Mouse (Mus musculus) liver, embryonic 13.5 days (tissue): ENCODE results near the gene Lmod3. TPM values are rescaled to one million over a fixed set of nuclear protein-coding genes. Genes with fewer than 3 reads are reported as not detected.

Experiments
- ATAC-seq: fragments of 200-750 bp; cut with Nextera tagmentation; 2 replicates; pipeline ENCODE4 v1.8.0; 2017; ENCODE audit warnings: low read depth, mild to moderate bottlenecking, moderate number of reproducible peaks, moderate library complexity
- DNase-seq: peaks from one replicate; pipeline ENCODE4 v3.0.0; 2022
- H3K27ac ChIP-seq: fragments of 300-500 bp; sonication (generic); 2 replicates; pipeline ENCODE4 v1.5.1; 2015; ENCODE audit warnings: moderate library complexity, mild to moderate bottlenecking, inconsistent platforms
- H3K27me3 ChIP-seq: fragments of 300-500 bp; sonication (generic); 2 replicates; pipeline ENCODE4 v1.6.1; 2015; ENCODE audit warnings: mild to moderate bottlenecking, inconsistent platforms
- H3K36me3 ChIP-seq: fragments of 300-500 bp; sonication (generic); 2 replicates; pipeline ENCODE4 v1.6.1; 2015; ENCODE audit warnings: mild to moderate bottlenecking, inconsistent platforms
- H3K4me1 ChIP-seq: fragments of 300-500 bp; sonication (generic); replicated peaks from 2 replicates; pipeline ENCODE4 v1.6.1; 2015; ENCODE audit warnings: inconsistent platforms
- H3K4me2 ChIP-seq: fragments of 300-500 bp; sonication (generic); 2 replicates; pipeline ENCODE4 v1.6.1; 2015; ENCODE audit warnings: inconsistent platforms, mild to moderate bottlenecking, moderate library complexity
- H3K4me3 ChIP-seq: fragments of 300-500 bp; sonication (generic); replicated peaks from 2 replicates; pipeline ENCODE4 v1.5.1; 2015; ENCODE audit warnings: mild to moderate bottlenecking, inconsistent platforms
- H3K9ac ChIP-seq: fragments of 300-500 bp; sonication (generic); 2 replicates; pipeline ENCODE4 v1.6.1; 2015; ENCODE audit warnings: mild to moderate bottlenecking, inconsistent platforms
- H3K9me3 ChIP-seq: fragments of 300-500 bp; sonication (generic); replicated peaks from 2 replicates; pipeline ENCODE4 v1.6.1; 2016; ENCODE audit warnings: inconsistent platforms
- WGBS: fragments of 180-500 bp; shearing (Covaris S2); methylation state at CpG from one replicate; pipeline ENCODE4 v1.1.7; 2015; ENCODE audit not compliant: insufficient replicate concordance; 5-methylcytosine and 5-hydroxymethylcytosine counted together
- polyA plus RNA-seq: library from polyadenylated mRNA; unstranded; fragments of >200 nt; fragmentation: Nextera tagmentation; extraction: Ambion mirVana; gene quantifications from 2 replicates; pipeline ENCODE4 v1.2.1, GENCODE M21; 2015

Gene Lmod3
- polyA plus RNA-seq, 1 experiment from 2014 or later: 0.22 TPM

DNA sequence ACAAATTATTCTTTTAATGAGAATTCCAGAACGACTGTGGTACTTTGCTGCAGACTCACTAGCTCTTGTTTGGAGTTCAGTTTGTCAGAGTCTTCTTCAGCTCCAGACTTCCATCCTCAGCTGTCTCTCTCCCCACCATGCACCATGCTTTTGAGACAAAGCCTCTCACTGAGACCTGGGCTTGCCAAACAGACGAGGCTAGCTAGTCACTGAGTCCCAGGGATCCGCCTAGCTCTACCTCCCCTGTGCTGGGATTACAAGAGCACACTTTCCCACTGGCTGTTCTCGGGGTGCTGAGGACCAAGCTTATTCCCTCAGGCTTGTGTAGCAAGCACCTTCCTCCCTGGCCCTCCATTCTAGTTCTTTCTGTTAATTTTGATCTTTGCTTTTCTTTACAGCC lies 29.0 kb downstream of the Lmod3 start:
- Histone ChIP-seq H3K9me3 (no peaks in the 10 kb centered on the region), H3K27me3 (no peaks in the 10 kb centered on the region), H3K9ac (no peak overlapping the region), H3K4me1 (peaks cover 49% of the 10 kb centered on the region), H3K27ac (no peak overlapping the region), H3K4me3 (no peak overlapping the region), H3K36me3 (peaks cover 9% of the 10 kb centered on the region), H3K4me2 (no peak overlapping the region; the same call in 1 of the 2 replicates)
- DNase-seq (no peak), ATAC-seq (no peak)
- 46% methylated on average over 4 of the region's 4 CpGs for WGBS

DNA sequence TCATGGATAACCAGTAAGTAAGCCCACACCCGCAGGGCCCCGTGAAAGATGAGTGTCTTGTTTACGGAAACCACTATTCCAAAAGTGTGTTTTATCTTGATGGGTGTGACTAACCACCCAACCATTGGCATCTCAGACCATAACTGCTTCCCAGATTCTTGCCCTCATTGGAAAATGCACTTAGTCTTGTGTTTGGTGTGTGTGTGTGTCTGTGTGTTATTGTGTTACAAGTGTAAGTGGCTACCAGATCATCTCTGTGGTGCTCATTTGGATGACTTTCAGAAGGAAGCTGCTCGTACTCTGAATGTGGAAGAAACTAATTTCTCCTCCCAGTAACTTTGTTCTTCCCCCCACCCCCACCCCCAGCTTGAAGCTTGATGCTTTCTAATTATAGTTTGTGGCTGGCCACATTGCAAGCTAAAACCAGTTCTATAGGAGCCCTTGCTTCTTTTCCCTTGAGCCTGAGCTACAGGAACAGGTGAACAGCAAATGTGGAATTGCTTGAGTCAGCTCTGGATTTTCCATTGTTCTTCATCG lies 29.6 kb downstream of the Lmod3 start:
- H3K27me3 ChIP-seq: no peaks in the 10 kb centered on the region
- no peaks in the 10 kb centered on the region for H3K9me3 ChIP-seq
- DNase-seq (no peak), ATAC-seq (peak; percentile 58)
- peak overlapping the region; percentile 36 for H3K4me2 ChIP-seq
- H3K4me1 ChIP-seq: peaks cover 49% of the 10 kb centered on the region
- no peak overlapping the region for H3K27ac ChIP-seq
- H3K4me3 ChIP-seq: no peak overlapping the region
- 21% methylated on average over 5 of the region's 5 CpGs for WGBS
- no peak overlapping the region for H3K9ac ChIP-seq
- H3K36me3 ChIP-seq: peaks cover 9% of the 10 kb centered on the region

DNA sequence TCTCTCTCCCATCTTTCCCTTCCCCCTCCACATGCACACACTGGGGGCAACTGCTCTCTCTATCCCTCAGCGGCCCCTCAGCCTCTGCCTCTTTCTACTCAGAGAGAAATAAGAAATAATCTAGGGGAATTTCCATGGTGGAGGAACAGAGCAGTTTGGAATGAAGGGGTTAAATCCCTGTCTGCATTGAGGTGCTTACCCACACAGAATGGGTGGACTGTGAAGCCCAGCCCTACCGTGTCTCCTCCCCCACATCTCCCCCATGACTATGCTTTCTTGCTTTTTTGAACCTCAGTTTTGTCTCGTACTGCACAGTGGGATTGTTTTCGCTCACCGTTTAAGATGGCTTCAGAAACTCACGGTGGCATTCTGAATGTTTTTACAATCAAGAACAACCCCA lies 30.2 kb downstream of the Lmod3 start:
- ATAC-seq (peak; percentile 55; the same call in 1 of the 2 replicates), DNase-seq (no peak)
- Histone ChIP-seq H3K4me3 (no peak overlapping the region), H3K4me1 (peaks cover 49% of the 10 kb centered on the region), H3K27me3 (no peaks in the 10 kb centered on the region), H3K9ac (0 out of 2 replicates have a peak overlapping the region, but pooled peaks have one; percentile 19), H3K27ac (peak overlapping the region; percentile 18; the same call in 1 of the 2 replicates), H3K9me3 (no peaks in the 10 kb centered on the region), H3K36me3 (peaks cover 7% of the 10 kb centered on the region), H3K4me2 (peak overlapping the region; percentile 28)
- 30% methylated on average over 6 of the region's 6 CpGs for WGBS

DNA sequence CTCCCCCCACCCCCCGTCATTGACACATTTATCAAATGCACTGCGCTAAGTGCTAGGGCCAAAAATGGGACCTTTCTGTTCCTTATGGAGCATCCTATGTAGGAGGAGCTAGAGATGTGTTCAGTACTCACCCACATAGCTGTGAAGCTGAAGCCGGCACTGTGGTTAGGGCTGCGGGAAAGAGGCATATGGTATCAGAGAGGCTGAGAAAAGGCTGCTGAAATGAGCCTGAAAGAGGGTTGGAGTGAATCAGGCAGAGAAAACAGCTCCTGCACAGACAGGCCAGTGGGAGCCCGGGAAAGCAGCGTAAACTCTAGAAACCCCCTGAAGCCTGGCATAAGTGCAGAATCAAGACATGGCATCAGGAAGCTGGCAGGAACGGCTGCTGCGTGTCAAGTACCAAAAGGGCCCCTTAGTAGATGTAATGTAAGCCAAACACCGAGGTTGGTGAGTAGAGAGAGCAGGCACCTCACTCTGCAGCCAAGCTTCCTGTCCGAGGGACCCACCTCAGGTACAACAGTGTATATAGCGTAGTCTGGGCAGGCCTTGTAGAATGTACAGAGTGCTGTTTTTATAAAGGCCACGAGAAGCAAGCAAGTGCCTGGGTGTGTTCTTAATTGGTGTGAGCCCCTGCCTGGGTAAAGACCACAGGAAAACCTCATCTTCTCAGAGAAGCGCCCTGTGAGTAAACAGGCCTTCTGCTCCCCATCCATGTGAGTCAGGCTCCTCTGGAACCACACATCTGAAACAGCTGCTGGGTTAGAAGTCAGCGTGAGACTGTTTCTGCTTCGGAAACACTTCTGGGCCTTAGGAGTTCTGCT lies 31.1 kb downstream of the Lmod3 start:
- no peak for ATAC-seq
- no peak for DNase-seq
- Histone ChIP-seq H3K9ac (no peak overlapping the region), H3K4me1 (peaks cover 49% of the 10 kb centered on the region), H3K27ac (no peak overlapping the region; the same call in 1 of the 2 replicates), H3K27me3 (no peaks in the 10 kb centered on the region), H3K4me3 (no peak overlapping the region), H3K4me2 (peak overlapping the region; percentile 28), H3K36me3 (peaks cover 9% of the 10 kb centered on the region), H3K9me3 (no peaks in the 10 kb centered on the region)
- WGBS: 45% methylated on average over 15 of the region's 15 CpGs

DNA sequence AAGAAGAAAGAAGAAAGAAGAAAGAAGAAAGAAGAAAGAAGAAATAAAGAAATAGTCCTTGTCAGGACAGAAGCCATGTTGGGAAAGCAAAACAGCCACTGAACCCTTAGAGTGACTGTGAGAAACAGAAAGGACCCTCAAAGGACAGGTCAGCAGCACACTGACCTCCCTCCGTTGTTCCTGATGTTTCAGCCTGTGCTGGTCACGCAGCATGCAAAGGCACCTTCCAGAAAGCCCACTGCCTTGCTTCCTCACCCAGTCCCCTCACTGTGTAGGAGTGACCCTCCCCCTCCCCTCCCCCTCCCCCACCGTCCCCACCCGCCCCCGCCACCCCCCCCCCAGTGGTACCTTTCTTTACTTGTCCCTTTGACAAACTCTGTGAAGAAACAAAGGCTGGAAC lies 31.9 kb downstream of the Lmod3 start:
- no peak overlapping the region for H3K4me2 ChIP-seq
- 65% methylated on average over 3 of the region's 5 CpGs for WGBS
- no peak overlapping the region for H3K27ac ChIP-seq
- H3K9ac ChIP-seq: no peak overlapping the region
- no peaks in the 10 kb centered on the region for H3K9me3 ChIP-seq
- ATAC-seq (no peak), DNase-seq (no peak)
- H3K36me3 ChIP-seq: peaks cover 9% of the 10 kb centered on the region
- H3K4me1 ChIP-seq: peaks cover 44% of the 10 kb centered on the region
- H3K27me3 ChIP-seq: no peaks in the 10 kb centered on the region
- H3K4me3 ChIP-seq: no peak overlapping the region

DNA sequence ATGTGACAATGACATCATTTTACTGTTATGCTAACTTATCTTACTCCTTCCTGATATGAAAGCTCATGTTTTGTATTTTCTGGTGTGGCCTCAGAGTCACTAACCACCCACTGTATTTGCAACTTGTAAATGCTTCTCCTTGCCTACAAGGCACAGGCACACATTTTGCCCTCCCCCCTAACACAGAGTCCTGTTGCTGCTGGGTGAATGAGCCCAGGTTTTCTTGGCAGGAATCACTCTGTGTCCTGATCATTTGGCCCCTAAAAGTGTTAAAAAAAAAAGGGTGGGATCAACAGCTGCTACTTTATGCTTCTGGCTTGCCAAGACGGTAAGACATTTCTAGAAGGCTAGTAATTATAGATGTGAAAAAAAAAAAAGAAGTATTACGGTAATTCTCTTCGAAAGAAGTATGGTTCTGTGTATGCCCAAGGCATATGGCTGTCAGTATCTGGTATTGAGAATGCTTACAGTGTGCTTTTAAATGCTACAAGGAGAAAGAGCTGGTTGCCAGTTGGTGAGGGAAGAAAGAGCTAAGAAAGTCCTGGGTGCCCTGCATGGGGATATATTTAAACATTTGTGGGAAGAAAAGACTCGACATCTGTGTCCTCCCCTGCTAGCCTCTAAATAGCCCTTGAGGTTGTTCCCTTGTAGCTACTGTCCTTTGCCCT lies 36.3 kb downstream of the Lmod3 start:
- 75% methylated on average over 4 of the region's 4 CpGs for WGBS
- no peak for DNase-seq
- H3K4me1 ChIP-seq: peaks cover 53% of the 10 kb centered on the region

DNA sequence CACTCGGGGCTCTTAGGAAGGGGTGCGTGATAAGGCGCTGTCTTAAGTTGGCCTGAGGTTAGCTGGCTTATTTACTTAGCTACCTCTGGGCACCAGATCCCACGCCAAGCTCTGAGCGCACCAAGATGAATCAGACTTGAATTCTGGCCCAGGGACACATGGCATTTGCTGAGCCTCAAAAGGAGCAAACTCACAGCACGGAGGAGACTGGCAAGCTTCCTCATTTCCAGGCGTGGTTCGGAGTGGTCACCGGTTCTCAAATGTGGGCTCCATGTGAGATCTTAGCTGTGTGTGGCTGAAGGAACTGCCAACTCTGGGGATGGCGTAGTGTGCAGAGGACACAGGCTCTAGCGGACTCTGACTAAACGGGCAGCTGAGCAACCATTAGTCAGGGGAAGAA lies 40.6 kb downstream of the Lmod3 start:
- Histone ChIP-seq H3K36me3 (peaks cover 15% of the 10 kb centered on the region), H3K4me3 (peak overlapping the region; percentile 79), H3K4me2 (peak overlapping the region; percentile 88), H3K27me3 (no peaks in the 10 kb centered on the region), H3K9ac (peak overlapping the region; percentile 91), H3K9me3 (no peaks in the 10 kb centered on the region), H3K4me1 (peaks cover 65% of the 10 kb centered on the region), H3K27ac (peak overlapping the region; percentile 83)
- DNase-seq (no peak), ATAC-seq (0 out of 2 replicates have a peak, but pooled peaks have one; percentile 22)
- WGBS: 20% methylated on average over 12 of the region's 12 CpGs

More for the DNA sequence above, 36.3 kb downstream of the Lmod3 start:
- H3K27me3 ChIP-seq: no peaks in the 10 kb centered on the region
- H3K4me2 ChIP-seq: no peak overlapping the region
- peaks cover 15% of the 10 kb centered on the region for H3K36me3 ChIP-seq
- H3K9me3 ChIP-seq: no peaks in the 10 kb centered on the region
- 0 out of 2 replicates have a peak overlapping the region, but pooled peaks have one; percentile 5 for H3K27ac ChIP-seq
- H3K4me3 ChIP-seq: no peak overlapping the region
- ATAC-seq: no peak
- H3K9ac ChIP-seq: no peak overlapping the region

DNA sequence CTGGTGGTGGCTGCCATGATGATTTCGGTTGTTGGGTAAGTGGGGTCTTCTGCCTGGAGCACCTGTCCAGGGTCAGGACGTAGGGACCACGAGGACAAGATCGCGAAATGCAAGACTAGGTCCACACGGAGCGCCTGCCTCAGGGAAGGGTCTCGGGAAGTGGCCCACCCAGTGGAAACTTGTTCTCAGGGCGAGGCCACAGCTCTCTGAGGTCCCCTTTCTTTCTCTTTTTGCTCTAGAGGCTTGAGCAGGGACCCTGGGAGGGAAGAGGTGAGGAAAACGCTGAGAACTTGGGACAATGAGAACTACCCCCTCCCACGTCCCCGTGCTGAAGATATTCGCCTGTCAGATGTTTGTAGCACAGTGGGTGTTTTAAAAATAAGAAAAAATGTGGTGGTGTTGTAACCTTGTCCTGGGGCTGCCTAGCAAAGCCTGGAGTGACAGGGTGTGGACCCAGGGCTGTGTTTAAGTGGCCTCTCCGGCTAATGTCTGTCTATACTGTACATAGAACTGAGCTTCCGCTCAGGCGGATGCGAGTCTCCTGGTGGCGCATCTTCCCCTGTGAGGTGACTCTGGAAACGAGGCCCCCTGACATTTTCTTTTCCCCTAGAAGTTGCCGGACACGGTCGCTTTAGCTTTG lies 41.5 kb downstream of the Lmod3 start:
- Histone ChIP-seq H3K36me3 (peaks cover 10% of the 10 kb centered on the region), H3K4me1 (peaks cover 69% of the 10 kb centered on the region), H3K9me3 (no peaks in the 10 kb centered on the region), H3K9ac (peak overlapping the region; percentile 91), H3K4me3 (peak overlapping the region; percentile 79), H3K27ac (peak overlapping the region; percentile 83), H3K27me3 (no peaks in the 10 kb centered on the region), H3K4me2 (peak overlapping the region; percentile 88)
- DNase-seq (peak; percentile 57), ATAC-seq (peak; percentile 86)
- WGBS: under 1% methylated on average over 22 of the region's 22 CpGs

DNA sequence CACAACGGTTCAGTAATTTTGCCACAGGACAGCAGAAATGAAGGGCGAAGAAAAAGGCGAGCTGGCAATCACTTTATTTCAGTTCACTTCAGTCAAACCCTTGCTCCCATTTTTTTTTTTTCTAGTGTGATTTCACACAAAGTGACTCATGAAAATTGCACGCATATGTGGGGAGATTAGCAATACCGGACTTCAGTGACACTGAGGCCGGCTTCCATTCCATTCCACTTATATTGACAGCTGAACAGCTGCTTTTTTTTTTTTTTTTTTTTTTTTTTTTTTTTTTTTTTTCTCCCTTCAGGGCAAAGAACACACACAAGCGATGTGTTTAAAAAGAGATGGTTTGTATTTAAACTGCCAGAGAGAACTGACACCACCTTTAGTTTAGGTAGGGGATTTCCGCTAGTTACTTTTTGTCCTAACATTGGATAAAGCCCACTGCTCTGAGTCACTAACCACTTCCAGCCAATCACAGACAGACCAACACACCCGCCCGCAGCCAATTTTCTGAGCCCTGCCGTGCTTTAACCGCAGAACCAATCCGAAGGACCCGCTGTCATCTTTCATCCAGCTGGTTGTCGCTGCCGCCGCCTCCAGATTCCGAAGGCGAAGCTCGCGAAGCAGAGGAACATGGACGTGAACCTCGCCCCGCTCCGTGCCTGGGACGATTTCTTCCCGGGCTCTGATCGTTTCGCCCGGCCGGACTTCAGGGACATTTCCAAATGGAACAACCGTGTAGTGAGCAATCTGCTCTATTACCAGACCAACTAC lies 42.2 kb downstream of the Lmod3 start, which contains the start of gene Arl6ip5:
Arl6ip5 (plus strand) TSS at position 499 of the 771 bp plus-strand sequence.
- H3K36me3 ChIP-seq: peaks cover 10% of the 10 kb centered on the region
- DNase-seq: peak; percentile 83
- H3K27me3 ChIP-seq: no peaks in the 10 kb centered on the region
- H3K4me2 ChIP-seq: peak within 1 kb of the TSS; percentile 88
- no peaks in the 10 kb centered on the region for H3K9me3 ChIP-seq
- peak within 1 kb of the TSS; percentile 91 for H3K9ac ChIP-seq
- H3K4me1 ChIP-seq: peaks cover 70% of the 10 kb centered on the region
- peak within 1 kb of the TSS; percentile 83 for H3K27ac ChIP-seq
- WGBS: 7% methylated on average over 32 of the region's 32 CpGs
- ATAC-seq: peak; percentile 63
- H3K4me3 ChIP-seq: peak within 1 kb of the TSS; percentile 79

DNA sequence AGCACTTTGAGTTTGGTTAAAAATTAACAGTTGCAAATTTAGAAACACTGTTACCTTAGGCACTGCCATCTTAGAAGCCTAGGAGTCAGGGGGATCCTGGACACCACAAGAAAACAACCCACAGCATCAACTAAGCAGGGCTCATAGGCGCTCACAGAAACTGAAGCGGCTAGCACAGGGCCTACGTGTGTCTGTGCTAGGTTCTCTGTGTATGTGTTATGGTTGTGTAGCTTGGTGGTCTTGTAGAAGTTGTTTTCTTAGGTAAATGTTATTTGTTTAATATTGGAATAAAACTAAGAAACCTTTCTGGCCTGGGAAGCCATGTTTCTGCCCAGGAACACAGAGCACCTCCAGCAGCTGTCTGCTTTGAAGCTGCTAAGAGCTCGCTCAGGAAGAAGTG lies 42.8 kb downstream of the Lmod3 start:
- peak overlapping the region; percentile 43 for H3K27ac ChIP-seq
- no peaks in the 10 kb centered on the region for H3K27me3 ChIP-seq
- peak overlapping the region; percentile 88 for H3K4me2 ChIP-seq
- ATAC-seq (no peak), DNase-seq (no peak)
- H3K4me3 ChIP-seq: 0 out of 2 replicates have a peak overlapping the region, but pooled peaks have one; percentile 79
- WGBS: 81% methylated on average over 4 of the region's 4 CpGs
- no peaks in the 10 kb centered on the region for H3K9me3 ChIP-seq
- peaks cover 4% of the 10 kb centered on the region; the same call in 1 of the 2 replicates for H3K36me3 ChIP-seq
- peaks cover 66% of the 10 kb centered on the region for H3K4me1 ChIP-seq
- H3K9ac ChIP-seq: no peak overlapping the region
